Mouse (Mus musculus) kidney, adult 9 months (tissue): ENCODE results near the gene Negr1.

ENCODE experiments used
- DNase-seq: peaks from one replicate; pipeline ENCODE4 v3.0.0; 2022

Gene Negr1

GRCm38 (mm10) chr3:157119916-157120315 is 558.3 kb downstream of the Negr1 start:
- no peak for DNase-seq

GRCm38 (mm10) chr3:157146124-157146855 is 584.7 kb downstream of the Negr1 start:
- DNase-seq = no peak

- no peak for DNase-seq
Observed at GRCm38 (mm10) chr3:157154902-157155301, 593.3 kb downstream of the Negr1 start.

- no peak for DNase-seq
Observed at GRCm38 (mm10) chr3:157155513-157155912, 593.9 kb downstream of the Negr1 start.

GRCm38 (mm10) chr3:157164840-157165595 is 603.4 kb downstream of the Negr1 start:
- DNase-seq = no peak

- no peak for DNase-seq
Observed at GRCm38 (mm10) chr3:157181975-157182374, 620.4 kb downstream of the Negr1 start.

GRCm38 (mm10) chr3:157188939-157189725 is 627.5 kb downstream of the Negr1 start:
- DNase-seq = no peak

- no peak for DNase-seq
Observed at GRCm38 (mm10) chr3:157189834-157190233, 628.2 kb downstream of the Negr1 start.

GRCm38 (mm10) chr3:157190551-157190950 is 629.0 kb downstream of the Negr1 start:
- no peak for DNase-seq

GRCm38 (mm10) chr3:157192021-157192420 is 630.4 kb downstream of the Negr1 start:
- no peak for DNase-seq

- no peak for DNase-seq
Observed at GRCm38 (mm10) chr3:157193141-157193540, 631.5 kb downstream of the Negr1 start.

- no peak for DNase-seq
Observed at GRCm38 (mm10) chr3:157198659-157199058, 637.1 kb downstream of the Negr1 start.

GRCm38 (mm10) chr3:157201726-157202125 is 640.1 kb downstream of the Negr1 start:
- DNase-seq = no peak

- DNase-seq = no peak
Observed at GRCm38 (mm10) chr3:157203573-157203972, 642.0 kb downstream of the Negr1 start.

GRCm38 (mm10) chr3:157206752-157207151 is 645.2 kb downstream of the Negr1 start:
- DNase-seq = no peak

- DNase-seq = no peak
Observed at GRCm38 (mm10) chr3:157208966-157209365, 647.4 kb downstream of the Negr1 start.

- DNase-seq = no peak
Observed at GRCm38 (mm10) chr3:157209386-157209785, 647.8 kb downstream of the Negr1 start.

- no peak for DNase-seq
Observed at GRCm38 (mm10) chr3:157215937-157216719, 654.5 kb downstream of the Negr1 start.

GRCm38 (mm10) chr3:157217794-157218193 is 656.2 kb downstream of the Negr1 start:
- DNase-seq = no peak

- DNase-seq = no peak
Observed at GRCm38 (mm10) chr3:157224920-157225319, 663.3 kb downstream of the Negr1 start.

- DNase-seq = peak; percentile 56
Observed at GRCm38 (mm10) chr3:157232723-157233122, 671.1 kb downstream of the Negr1 start.

GRCm38 (mm10) chr3:157240240-157240639 is 678.6 kb downstream of the Negr1 start:
- no peak for DNase-seq

- DNase-seq = no peak
Observed at GRCm38 (mm10) chr3:157255446-157255845, 693.9 kb downstream of the Negr1 start.
